Mouse (Mus musculus): ENCODE data around the gene Adora3.
"Not testable (repeated sequence)": the region's sequence is repeated elsewhere in the genome, so short reads cannot be mapped to it uniquely, and the experiment has no call there.

Gene Adora3

GRCm38 (mm10) chr3:105901468-105901867 is 30.8 kb downstream of the Adora3 start:
- DNase-seq (ENCODE audit: low spot score), result no peak

GRCm38 (mm10) chr3:105904213-105904612 is 33.6 kb downstream of the Adora3 start:
- no peak for DNase-seq (ENCODE audit: low spot score)

- no peak for DNase-seq (ENCODE audit: low spot score)
Measured at GRCm38 (mm10) chr3:105904721-105905120, 34.1 kb downstream of the Adora3 start.

- no peak for DNase-seq (ENCODE audit: low spot score)
Measured at GRCm38 (mm10) chr3:105907956-105908655, 37.4 kb downstream of the Adora3 start.

- no peak for DNase-seq (ENCODE audit: low spot score)
Measured at GRCm38 (mm10) chr3:105908976-105909375, 38.3 kb downstream of the Adora3 start.

- no peak for DNase-seq (ENCODE audit: low spot score)
Measured at GRCm38 (mm10) chr3:105910519-105911190, 40.0 kb downstream of the Adora3 start.

GRCm38 (mm10) chr3:105912097-105912880 is 41.6 kb downstream of the Adora3 start:
- DNase-seq (ENCODE audit: low spot score), result no peak

- DNase-seq (ENCODE audit: low spot score), result no peak
Measured at GRCm38 (mm10) chr3:105913839-105914681, 43.4 kb downstream of the Adora3 start.

- DNase-seq (ENCODE audit: low spot score), result no peak
Measured at GRCm38 (mm10) chr3:105915281-105915680, 44.6 kb downstream of the Adora3 start.

GRCm38 (mm10) chr3:105916455-105916854 is 45.8 kb downstream of the Adora3 start:
- not testable (repeated sequence) for DNase-seq (ENCODE audit: low spot score)

- DNase-seq (ENCODE audit: low spot score), result no peak
Measured at GRCm38 (mm10) chr3:105917656-105918354, 47.1 kb downstream of the Adora3 start.

GRCm38 (mm10) chr3:105918355-105918745 is 47.7 kb downstream of the Adora3 start:
- no peak for DNase-seq (ENCODE audit: low spot score)

DNA sequence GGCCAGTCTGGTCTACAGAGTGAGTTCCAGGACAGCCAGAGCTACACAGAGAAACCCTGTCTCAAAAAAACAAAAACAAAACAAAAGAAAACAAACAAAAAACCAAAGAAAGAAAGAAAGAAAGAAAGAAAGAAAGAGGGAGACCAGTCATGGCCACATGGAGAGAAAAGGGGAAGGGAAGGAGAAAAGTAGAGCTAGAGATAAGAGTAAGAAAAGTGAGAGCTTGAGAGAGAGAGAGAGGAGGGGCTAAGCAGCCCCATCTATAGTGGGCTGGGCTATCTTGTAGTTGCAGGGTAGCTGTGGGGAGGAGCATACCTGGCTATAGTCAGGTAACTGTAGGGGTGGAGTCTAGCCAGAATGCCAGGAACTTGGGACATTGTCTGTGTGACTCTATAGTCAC is 50.1 kb downstream of the Adora3 start:
- DNase-seq (ENCODE audit: low spot score), result not testable (repeated sequence)

DNA sequence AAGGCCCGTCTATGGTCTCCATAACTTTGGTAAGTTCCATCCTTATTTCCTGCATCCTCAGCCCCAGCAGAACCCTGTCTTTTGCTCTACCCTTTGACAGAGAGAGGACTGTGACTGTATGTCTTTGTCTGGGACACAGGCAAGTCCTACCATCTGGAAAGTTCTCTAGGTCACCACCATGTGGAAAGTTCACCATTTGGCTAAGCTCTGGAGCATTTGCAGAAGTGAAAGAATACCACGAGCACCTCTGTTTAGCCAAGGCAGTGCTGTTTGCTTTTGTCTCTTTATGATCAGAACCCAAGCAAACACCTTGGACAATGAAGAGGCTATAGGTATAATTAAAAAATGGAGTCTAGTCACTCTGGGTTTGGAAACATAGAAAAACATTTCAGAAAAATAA is 51.3 kb downstream of the Adora3 start:
- no peak for DNase-seq (ENCODE audit: low spot score)

DNA sequence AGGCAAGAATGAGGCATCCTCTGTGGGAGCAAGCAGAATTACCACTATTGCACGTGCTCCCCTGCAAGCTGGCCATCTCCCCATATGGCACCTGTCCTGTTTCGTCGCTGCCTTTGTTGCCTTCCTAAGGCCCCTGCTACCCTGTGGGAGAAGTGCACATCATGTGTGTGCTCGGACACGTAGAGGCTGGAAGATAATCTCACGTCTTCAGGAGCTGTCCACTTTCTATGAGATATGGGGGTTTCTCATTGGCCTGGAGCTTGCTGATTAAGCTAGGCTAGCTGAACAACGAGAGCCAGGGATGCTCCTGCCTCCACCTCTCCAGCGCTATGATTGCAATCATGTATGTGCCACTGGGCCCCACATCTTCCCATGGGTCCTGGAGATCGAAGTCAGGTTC is 54.0 kb downstream of the Adora3 start:
- no peak for DNase-seq (ENCODE audit: low spot score)

GRCm38 (mm10) chr3:105927561-105928194 is 57.0 kb downstream of the Adora3 start:
- no peak for DNase-seq (ENCODE audit: low spot score)

GRCm38 (mm10) chr3:105928195-105928569 is 57.5 kb downstream of the Adora3 start:
- DNase-seq (ENCODE audit: low spot score), result no peak

- DNase-seq (ENCODE audit: low spot score), result no peak
Measured at GRCm38 (mm10) chr3:105928781-105929180, 58.1 kb downstream of the Adora3 start.

GRCm38 (mm10) chr3:105929821-105930220 is 59.2 kb downstream of the Adora3 start:
- DNase-seq (ENCODE audit: low spot score), result no peak

DNA sequence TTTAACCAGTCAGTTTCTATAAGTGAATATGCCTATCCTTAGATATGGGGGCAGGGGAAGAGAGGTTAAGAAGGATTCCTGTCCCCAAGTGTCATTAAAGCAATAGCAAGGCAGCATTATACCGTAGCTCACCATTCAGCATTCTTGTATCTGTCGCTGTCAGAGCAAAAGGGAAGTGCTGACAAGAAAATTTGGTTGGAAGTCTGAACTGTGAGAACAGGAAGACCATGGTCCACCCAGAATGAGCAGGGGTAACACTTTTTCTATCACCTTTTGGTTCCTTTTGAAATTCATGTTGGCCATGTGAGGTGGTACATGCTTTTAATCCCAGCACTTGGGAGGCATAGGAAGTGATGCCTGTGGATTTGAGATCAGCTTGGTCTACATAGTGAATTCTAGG is 60.4 kb downstream of the Adora3 start:
- DNase-seq (ENCODE audit: low spot score), result no peak

All from ovary, postnatal 10 days (tissue).